Mouse (Mus musculus) liver, embryonic 18 days (tissue): ENCODE data around the gene Gm4498. TPM values are rescaled to one million over a fixed set of nuclear protein-coding genes. Genes with fewer than 3 reads are reported as not detected.

ENCODE experiments used
- polyA plus RNA-seq: library from polyadenylated mRNA; depleted of rRNA; stranded (reverse); fragments of >200 nt; gene quantifications from 2 replicates; pipeline ENCODE4 v1.2.3, GENCODE M21; 2012; rRNA removed

Gene Gm4498
- not detected in 2 replicates for polyA plus RNA-seq

DNA sequence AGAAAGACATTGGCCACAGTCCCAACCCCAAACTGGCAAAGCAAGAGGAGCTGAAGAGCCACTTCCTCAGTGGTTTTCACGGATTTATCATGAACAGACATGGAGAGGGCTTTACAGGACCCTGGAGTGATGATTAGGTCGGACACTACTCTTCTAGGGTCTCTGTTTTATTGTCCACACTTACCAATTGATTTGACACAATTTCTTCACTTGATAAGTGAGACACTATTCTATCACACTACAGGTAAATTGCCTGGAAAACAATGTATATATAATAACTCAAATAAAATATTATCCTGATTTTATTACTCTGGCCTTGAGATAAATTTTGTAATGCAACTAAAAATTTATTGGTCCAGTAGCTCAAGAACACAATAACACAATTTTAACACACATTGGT, at the start of gene Gm4498:
TSS of gene Gm4498 (minus strand) at position 101 of the 400 bp plus-strand sequence.

GRCm38 (mm10) chr7:20262734-20263133, 29.1 kb upstream of the Gm4498 start, which contains the start of gene Gm5890:
TSS of gene Gm5890 (minus strand) at chr7:20262834.

GRCm38 (mm10) chr7:20205507-20205906, 28.1 kb downstream of the Gm4498 start, which contains the start of gene Gm6164:
TSS of gene Gm6164 (minus strand) at chr7:20205607.

DNA sequence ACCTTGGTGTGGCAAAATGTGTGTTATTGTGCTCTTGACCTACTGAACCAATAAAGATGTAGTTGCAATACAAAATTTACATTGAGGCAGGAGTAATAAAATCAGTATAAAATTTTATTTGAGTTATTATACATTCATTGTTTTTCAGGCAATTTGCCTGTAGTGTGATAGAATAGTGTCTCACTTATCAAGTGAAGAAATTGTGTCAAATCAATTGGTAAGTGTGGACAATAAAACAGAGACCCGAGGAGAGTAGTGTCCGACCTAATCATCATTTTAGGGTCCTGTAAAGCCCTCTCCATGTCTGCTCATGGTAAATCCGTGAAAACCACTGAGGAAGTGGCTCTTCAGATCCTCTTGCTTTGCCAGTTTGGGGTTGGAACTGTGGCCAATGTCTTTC, 40.2 kb downstream of the Gm4498 start, which contains the start of gene Vmn1r95:
TSS of gene Vmn1r95 (plus strand) at position 301 of the 400 bp plus-strand sequence.

Other genes starting within 250 kb of the Gm4498 start
- gene Nlrp9b, start 242.4 kb downstream of the Gm4498 start, polyA plus RNA-seq: not detected in 2 replicates
- gene Vmn1r91, start 134.1 kb downstream of the Gm4498 start, polyA plus RNA-seq: not detected in 2 replicates
- not detected in 2 replicates for gene Gm16442, start 111.2 kb downstream of the Gm4498 start, polyA plus RNA-seq
- gene Vmn1r93, start 94.7 kb downstream of the Gm4498 start, polyA plus RNA-seq: not detected in 2 replicates
- gene Vmn1r94, start 65.5 kb downstream of the Gm4498 start, polyA plus RNA-seq: not detected in 2 replicates
- gene Vmn1r95, start 40.1 kb downstream of the Gm4498 start, polyA plus RNA-seq: not detected in 2 replicates
- not detected in 2 replicates for gene Gm6164, start 28.2 kb downstream of the Gm4498 start, polyA plus RNA-seq
- not detected in 2 replicates for gene Gm5890, start 29.0 kb upstream of the Gm4498 start, polyA plus RNA-seq
- gene Gm4133, start 100.2 kb upstream of the Gm4498 start, polyA plus RNA-seq: not detected in 2 replicates
- gene Gm5728, start 141.6 kb upstream of the Gm4498 start, polyA plus RNA-seq: not detected in 2 replicates
- gene Vmn1r100, start 184.1 kb upstream of the Gm4498 start, polyA plus RNA-seq: not detected in 2 replicates
- not detected in 2 replicates for gene Vmn1r101, start 208.8 kb upstream of the Gm4498 start, polyA plus RNA-seq
- not detected in 2 replicates for gene Gm10670, start 241.1 kb upstream of the Gm4498 start, polyA plus RNA-seq